Mouse (Mus musculus): ENCODE results near the gene Tapt1.
"Not testable (repeated sequence)": the region's sequence is repeated elsewhere in the genome, so short reads cannot be mapped to it uniquely, and the experiment has no call there.

Tapt1 gene

DNA sequence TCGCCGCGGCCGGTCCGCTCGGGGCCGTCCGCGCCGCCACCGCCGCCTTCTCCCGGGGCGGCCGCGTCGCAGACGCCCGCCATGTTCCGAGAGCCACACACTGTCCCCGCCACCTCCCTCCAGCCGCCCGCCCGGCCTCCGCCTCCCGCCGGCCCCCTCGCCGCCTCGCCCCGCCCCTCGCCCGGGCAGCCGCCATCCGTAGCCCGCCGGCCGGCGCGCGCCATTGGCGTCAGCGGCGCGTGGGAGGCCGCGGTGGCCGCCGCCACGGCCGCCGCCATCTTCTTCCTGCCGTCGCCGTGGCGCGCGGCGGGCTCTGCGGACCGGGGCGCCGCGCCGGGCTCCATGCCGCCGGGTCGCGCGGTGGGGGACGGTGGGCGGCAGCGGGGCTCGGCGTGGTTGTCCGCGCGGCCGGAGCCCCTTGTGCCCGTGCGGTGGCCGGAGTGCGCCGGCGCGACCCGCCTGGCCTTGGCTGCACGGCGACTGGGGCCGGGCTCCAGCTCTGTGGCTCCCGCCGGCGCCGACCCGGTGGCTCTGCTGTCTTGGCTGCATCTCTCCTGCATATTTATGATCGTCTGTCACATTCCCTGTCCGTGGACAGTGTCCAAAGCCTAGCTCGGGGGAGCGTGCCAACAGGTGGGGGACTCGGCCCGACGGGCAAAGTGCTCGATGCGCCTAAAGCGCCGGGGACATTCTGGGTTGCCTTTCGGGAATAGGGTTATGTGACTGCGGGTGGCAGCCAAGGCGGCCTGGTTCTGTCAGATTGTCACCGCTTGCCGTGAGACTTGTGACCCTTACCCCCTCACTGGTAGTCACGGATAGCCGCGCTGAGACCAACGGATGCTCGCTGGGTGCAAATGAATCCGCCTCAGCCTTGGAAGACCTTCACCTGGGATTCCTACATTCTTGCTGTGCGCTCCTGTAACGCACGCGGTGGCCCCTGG, at the start of gene Tapt1:
Gene Tapt1, minus strand, starts transcription at position 106 of the 941 bp plus-strand sequence.
- DNase-seq (ENCODE audit: low read depth, low spot score): peak; percentile 73

DNA sequence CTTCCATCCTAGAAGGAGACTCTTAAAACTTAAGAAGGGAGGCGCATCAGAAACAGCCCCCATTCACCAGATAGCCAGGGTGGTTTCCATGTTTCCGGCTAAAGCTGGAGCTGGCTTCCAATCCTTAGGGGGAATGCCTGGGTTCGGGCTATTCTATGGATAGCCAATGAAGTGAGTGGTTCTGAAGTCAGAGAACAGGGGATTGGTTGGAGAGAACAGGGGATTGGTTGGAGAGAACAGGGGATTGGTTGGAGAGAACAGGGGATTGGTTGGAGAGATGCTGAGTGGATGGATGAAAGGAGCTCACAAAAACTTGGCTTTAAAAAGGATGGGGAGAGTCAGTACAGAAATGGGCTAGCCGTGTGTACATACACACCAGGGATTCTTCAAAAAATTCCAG, 45.1 kb upstream of the Tapt1 start:
- DNase-seq (ENCODE audit: low read depth, low spot score): no peak

DNA sequence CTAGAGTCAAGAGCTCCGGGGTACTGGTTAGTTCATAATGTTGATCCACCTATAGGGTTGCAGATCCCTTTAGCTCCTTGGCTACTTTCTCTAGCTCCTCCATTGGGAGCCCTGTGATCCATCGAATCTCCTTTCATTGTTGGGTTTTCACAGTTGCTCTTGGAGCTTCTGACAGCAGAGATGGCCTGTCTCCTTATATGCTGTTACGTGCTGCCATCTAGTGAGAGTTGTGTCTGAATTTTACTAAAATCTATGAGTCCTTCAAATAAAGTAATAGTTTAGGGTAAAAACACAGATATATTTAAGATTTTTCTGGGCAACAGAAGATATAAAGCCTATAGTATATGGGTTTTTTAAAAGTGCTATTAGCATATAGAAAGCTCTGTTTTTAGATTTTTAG, 42.1 kb upstream of the Tapt1 start:
- not testable (repeated sequence) for DNase-seq (ENCODE audit: low read depth, low spot score)

DNA sequence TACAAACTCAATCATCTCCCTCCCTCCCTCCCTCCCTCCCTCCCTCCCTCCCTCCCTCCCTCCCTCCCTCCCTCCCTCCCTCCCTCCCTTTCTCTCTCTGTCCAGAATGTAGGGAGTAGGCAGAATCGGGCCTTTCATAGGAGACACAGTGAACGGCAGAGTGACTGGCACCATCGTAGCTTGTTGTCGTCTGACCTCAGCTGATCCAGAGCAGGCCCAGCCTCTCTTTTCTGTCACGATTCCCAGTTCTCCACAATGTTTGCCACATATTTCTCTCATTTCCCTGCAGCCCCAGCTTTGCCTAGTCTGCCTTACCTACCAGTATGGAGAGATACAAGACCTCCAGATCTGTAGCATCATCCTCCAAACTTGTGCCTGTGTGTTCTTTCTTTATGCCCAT, 35.3 kb upstream of the Tapt1 start:
- DNase-seq (ENCODE audit: low read depth, low spot score): no peak

DNA sequence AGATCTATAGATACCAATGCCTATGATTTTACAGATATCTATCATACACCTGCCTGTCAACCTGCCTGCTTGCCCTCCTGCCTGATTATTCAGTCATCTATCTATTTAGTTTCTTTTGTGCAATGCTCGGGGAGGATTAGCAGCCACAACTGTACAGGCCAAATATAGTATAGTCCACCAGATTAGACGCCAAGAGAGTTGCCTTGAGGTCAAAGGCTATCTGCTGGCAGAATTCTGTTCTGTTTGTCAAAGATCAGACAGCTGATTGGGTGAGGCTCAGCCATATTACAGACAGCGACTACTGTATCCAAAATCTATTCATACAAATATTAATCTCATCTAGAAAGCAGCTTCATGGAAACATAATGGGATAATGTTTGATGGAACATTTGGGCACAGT, 34.7 kb upstream of the Tapt1 start:
- DNase-seq (ENCODE audit: low read depth, low spot score): no peak

DNA sequence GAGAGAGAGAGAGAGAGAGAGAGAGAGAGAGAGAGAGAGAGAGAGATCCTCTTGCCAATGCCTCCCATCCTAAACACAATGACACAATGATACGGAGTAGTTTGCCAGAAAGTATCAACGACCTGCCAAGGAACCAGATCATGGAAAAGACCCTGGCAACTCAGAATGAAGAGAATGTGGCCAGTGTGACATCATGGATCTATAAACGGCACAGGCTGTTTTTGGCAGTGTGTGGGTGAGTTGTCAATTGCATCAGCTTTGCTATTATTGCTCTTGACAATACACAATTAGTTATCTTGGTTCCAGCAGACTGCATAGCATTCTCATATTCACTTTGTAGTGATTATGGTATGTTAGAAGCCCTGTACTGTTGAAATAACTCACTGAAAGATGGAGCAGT, 33.3 kb upstream of the Tapt1 start:
- no peak for DNase-seq (ENCODE audit: low read depth, low spot score)

DNA sequence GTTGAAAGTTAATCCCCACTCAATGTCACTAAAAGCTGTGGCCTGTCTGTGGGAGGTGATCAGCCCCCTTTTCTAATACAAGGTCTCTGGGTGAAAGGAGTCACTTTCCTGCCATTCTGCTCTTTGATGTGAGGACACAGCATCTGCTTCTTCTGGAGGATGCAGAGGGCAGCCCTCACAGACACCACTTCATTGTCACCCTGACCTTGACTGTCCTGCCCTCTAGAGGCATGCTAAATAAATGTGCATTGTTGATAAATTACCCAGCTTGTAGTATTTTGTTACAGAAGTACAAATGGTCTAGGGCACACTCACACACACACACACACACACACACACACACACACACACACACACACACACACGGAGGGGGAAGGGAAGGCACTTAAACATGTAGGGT, 31.7 kb upstream of the Tapt1 start:
- no peak for DNase-seq (ENCODE audit: low read depth, low spot score)

DNA sequence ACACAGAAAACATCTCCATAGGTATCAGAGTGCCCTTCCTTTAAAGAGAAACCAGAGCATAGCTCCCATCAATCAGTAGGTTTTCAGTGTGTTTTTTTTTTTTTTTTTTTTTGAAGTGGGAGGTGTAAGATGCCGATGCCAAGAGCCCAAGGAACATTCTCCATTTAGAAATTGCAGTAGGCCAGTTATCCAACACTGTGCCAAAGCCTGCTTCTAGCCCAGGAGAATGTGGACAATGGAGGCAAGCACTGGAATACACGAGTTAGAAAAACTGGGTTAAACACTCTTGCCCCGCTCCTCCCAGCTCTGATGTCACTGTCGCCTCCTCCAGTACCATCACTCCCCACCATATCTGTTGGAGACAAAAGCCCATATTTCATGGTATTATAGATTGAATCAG, 31.0 kb upstream of the Tapt1 start:
- DNase-seq (ENCODE audit: low read depth, low spot score): no peak

DNA sequence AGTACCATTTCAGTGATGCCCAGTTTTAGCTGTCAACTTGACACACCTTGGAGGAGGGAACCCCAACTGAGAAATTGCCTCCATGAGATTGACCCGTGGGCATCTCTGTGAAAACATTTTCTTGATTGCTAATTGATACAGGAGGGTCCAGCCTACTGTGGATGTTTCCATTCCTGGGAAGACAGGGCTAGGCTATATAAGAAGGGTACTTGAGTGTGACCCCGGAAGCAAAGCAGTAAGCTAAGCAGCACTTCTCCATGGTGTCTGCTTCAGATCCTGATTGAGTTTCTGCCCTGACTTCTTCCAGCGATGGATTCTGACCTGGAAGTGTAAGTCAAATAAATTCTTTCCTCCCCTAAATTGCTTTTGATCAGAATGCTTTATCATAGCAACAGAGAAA, 30.1 kb upstream of the Tapt1 start:
- no peak for DNase-seq (ENCODE audit: low read depth, low spot score)

DNA sequence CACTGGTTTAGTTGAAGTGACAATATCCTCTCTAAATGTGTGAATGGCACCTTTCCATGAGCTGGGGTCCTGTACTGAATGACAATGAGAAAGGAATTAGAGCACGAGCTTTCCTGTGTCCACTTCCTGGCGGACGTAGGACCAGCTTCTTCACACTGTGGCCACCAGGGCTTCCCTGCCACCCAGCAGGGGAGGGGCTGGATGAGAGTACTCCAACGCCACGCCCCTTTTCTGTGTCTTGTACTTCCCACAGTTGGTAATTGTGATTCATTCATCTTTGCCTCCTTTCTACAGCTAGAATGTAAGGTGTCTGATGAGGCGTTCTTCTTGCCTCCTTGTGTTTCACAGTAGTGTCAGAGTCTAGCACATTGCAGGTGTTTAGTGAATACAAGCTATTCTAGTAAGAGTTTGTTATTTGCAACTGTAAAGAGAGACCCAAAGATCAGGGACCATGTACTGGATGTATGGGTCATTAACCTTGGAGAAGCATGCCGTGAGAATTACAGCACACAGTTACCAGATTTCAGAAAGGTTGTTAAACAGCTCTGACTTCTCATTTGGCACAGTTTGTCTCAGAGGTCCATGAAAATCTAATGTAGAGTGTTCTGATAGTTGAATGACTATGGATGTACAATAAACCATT, 29.5 kb upstream of the Tapt1 start:
- no peak for DNase-seq (ENCODE audit: low read depth, low spot score)

DNA sequence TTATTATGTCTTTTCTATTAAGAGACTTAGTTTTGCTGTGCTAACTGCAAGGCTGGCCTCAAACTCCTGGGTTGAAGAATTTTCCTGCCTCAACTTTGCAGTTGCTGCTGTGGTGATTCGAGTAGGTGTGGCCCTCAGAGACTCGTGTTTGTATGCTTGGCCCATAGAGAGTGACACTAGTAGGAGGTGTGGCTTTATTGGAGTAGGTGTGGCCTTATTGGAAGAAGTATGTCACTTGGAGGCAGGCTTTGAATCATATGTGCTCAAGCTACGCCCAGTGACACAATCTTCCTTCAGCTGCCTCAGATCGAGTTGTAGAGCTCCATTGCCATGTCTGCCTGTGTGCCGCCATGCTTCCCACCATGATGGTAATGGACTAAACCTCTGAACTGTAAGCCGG, 27.0 kb upstream of the Tapt1 start:
- DNase-seq (ENCODE audit: low read depth, low spot score): no peak

DNA sequence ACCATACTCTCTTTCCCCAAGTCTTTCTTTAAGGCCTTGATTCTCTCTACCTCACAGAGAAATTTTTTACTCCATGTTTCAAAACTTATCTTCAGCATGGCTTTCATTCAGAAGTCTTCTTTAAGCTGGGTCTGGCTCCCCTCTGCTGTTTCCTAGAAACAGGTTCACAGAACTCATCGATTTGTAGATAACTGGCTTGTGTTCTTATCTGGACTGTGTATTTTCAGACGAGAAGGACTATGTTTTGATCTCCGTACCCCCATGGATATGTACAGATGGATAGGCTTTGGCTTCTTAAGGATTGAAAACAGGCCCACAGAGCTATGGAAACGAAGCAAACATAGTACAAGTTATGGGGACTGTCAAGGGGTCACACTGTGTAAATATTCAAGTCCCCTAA, 26.0 kb upstream of the Tapt1 start:
- no peak for DNase-seq (ENCODE audit: low read depth, low spot score)

DNA sequence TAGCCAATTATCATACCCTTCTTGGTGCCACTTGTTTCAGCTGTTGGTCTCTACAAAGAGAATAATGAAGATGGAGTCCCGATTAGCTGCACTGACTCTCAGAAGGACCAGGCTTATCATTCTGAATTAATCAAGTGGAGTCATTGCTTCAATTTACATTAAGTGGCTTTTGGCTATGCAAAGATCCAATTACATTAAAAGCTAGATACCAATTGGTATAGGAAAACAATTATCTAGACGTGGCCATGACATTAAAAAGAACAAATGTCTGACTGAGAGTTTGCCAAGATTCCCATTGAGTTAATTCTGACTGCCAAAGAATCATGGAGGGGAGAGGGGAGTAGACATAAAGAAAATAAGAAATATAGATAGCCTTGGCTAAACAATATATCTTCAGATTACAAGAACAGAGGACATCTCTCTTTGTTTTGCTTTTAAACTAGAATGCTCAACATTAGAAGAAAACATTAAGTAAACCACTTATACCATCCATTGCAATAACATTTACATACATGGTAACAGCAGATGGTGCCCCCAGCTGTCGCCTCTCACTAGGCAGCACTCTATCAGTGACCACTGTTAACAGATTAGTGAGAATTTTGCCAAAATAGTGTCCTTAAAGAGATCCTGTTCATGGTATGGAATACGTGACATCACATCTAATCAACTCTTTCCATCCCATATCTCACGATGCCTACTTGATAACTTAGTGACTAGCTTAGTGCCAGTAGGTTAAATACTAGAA, 24.0 kb upstream of the Tapt1 start:
- no peak for DNase-seq (ENCODE audit: low read depth, low spot score)

DNA sequence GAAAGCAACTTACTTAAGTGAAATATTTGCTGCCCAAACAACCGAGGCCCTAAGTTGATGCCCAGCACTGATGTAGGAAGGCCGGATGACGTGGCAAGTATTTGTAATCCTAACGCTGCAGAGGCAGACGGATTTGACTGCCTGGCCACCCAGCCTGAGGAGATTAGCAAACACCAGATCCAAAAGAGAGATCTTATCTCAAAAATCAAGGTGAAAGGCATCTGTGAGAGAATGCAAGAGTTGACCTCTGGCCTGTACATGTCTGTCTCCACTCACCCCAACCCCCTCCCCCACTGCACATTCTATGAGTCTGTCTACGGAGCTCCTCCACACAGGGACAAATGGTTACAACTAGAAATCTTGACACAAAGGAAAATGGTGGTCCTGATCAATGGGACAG, 22.9 kb upstream of the Tapt1 start:
- DNase-seq (ENCODE audit: low read depth, low spot score): no peak

DNA sequence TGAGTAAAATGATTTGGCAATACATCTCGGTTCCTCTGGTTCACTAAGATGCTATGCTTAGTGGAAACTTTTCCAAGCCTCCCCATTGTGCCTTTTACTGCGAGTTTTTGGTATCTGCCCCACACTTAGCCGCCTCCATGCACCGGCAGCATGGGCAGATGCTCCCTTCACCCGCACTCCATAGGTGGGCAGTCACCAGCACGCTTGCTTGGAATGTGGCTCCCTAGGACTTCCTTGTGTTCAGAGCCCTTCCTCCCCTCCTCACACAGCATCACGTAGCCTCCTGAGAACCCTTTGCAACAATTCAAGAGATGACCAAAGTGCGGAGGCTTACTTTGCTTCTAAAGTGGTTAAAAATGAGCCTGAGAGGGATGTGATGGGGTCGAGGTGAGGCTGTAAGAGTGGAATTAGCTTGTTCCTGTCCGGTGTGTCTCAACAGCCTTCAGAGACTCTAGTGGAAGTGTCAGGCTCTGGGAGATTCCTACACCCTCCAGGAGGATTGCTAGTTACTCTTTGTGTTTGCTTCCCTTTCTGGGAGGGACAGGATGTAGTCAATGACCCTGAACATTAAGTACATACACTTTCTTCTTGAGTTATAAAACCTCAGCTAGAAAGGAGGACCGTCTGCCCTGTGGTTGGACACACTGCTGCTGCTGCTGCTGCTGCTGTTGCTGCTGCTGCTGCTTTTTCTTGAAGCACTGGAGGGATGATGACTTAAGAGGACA, 20.2 kb upstream of the Tapt1 start:
- DNase-seq (ENCODE audit: low read depth, low spot score): no peak

DNA sequence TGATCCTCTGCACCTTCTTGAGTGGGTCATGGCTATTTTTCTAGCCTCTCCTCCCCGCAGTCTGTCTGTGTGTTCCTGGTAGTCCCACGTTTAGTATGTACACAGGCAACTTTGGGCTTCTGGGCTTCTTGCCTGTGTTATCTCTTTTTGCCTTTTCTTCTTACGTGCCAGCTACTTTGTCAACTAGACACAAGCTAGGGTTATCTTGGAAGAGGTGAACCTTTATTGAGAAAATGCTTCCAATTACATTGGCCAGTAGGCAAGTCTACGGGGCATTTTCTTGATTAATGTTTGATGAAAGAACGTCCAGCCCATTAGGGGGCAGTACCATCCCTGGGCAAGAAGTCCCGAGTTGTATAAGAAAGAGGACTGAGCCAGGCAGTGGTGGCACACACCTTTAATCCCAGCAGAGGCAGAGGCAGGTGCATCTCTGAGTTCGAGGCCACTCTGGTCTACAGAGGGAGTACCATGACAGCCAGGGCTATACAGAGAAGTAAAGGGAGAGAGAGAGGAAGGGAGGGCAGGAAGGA, 18.5 kb upstream of the Tapt1 start:
- no peak for DNase-seq (ENCODE audit: low read depth, low spot score)

DNA sequence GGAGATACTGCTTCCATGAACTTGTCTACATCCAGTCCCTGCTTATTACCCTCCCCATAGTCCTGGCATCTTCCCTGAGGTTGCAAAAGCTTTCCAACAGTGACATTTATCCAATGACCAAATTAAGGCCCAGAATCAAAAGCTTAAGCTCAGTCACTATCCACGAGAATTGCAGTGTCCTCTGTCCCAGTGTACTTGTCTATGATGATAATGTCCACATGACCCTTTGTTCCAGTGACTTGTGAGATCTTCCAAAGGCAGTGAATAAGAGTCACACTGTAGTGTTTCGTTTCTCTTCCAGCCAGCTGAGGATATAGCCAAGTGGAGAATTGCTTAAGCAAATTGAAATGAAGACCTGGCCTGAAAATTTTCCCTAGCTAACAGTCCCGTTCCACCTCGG, 16.4 kb upstream of the Tapt1 start:
- no peak for DNase-seq (ENCODE audit: low read depth, low spot score)

DNA sequence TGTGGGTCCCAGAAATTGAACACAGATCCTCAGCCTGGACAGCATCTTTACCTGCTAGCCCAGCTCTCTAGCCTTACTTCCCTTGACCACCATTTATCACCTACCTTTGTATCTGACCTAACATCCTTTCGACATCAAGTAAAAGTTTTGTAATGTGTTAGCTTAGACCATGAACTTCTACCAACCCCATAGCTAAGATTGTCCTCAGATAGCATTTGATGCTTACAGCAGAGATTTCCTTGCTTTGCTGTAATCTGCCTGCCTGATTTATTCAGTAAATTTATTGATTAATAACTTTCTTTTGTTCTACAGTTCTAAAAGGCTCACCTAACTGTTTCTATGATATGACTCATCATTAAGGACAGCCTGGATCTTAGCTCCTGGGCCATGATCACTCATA, 15.3 kb upstream of the Tapt1 start:
- no peak for DNase-seq (ENCODE audit: low read depth, low spot score)

DNA sequence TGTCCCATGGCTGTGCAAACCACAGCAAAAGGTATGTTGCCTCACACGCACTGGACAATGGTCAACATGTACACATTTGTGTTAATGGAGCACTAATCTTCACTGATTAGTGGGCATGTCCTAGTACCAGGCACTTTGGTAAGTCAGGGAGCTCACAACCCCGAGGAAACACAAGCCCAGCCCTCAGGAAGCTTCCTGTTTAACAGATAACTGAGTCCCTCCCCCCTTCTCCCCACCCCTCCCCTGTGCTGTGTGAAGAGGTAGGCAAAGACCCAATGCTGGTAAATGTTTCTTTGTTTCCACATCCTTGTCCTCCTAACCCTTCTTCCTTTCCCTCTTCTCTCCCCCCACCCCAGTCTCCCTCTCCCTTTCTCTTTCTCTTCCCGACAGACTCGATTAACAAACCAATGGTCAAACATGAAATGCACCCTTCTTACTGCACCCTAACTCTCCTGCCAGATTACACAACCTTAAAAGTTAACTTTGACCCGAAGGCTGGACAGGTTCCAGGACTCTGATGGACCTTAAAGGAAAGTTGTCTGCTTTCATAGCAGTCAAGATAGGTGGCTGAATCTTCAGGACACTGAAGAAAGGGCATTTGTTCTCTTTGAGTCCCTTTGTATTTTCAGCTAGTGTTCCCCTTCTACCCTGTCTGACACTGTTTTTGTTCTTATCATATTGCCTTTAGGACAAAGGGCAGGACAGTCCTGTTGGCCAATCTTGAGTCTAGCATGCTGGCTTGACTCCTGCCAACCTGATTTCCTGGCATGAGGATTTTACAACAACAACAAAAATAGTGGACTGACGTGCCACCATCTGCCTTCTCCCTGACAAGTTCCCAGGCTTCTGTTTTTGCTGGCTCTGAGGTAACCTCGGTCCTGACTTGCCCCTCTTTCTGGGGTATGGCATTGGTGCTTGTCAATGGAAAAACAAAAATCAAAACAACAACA, 13.0 kb upstream of the Tapt1 start:
- no peak for DNase-seq (ENCODE audit: low read depth, low spot score)

DNA sequence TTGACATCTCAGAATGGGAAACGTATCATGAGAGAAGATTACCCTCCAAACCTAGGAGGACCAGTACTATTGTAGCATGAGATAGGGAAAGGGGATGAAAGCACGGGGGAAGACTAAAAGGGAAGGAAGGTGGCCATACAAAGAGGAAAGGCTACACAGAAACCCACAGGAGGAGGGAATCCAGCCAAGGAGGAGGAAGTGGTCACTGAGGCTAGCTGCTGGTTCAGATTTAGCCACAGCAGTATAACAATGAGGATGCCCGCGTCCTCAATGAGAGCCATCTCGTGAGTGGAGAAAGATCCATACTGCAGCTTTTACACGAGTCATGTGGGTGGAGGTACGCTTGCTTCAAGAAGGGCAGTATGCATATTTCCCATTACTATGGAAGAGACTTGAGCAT, 11.8 kb upstream of the Tapt1 start:
- DNase-seq (ENCODE audit: low read depth, low spot score): no peak

All from c-Kit-negative CD71-positive TER-119-positive erythroid progenitor cells, embryonic 14.5 days (primary cell).